Comparison of ENCODE assay signal across 8 mouse cellular contexts in genomic region chr1:74855156-74855555, GRCm38 (mm10). TPM values are rescaled to one million over a fixed set of nuclear protein-coding genes. Genes with fewer than 3 reads are reported as not detected.
DNase-seq lines count a peak whose midpoint lies in the region; ATAC-seq and TF ChIP-seq lines count a peak whose summit lies in the region.

No protein-coding gene starts in this region.

- no peak for ATAC-seq in cerebellum, adult (ENCODE audit: insufficient number of reproducible peaks, low FRiP score, low TSS enrichment)
- ATAC-seq in neural tube, embryonic 11.5 days (ENCODE audit: insufficient read depth, low FRiP score, low TSS enrichment), result no peak
- peak; percentile 4; the same call in 1 of the 2 replicates for ATAC-seq in hindbrain, embryonic 13.5 days (ENCODE audit: low FRiP score)
- peak; percentile 3; the same call in 1 of the 2 replicates for ATAC-seq in midbrain, embryonic 16.5 days

- peak overlapping the region; percentile 71 for H3K27ac ChIP-seq in cerebellum, adult 2 months (ENCODE audit: insufficient read depth, low read length)
- H3K27ac ChIP-seq in neural tube, embryonic 11.5 days (ENCODE audit: low read depth, low read length), result peak overlapping the region; percentile 75; the same call in 1 of the 2 replicates
- H3K27ac ChIP-seq in hindbrain, embryonic 13.5 days, result peak overlapping the region; percentile 93
- peak overlapping the region; percentile 89 for H3K27ac ChIP-seq in midbrain, embryonic 16.5 days (ENCODE audit: low read length)

- H3K4me3 ChIP-seq in cerebellum, adult 2 months (replicated peaks; ENCODE audit: insufficient read depth, low read depth, low read length), result peak overlapping the region; percentile 73
- peak overlapping the region; percentile 73 for H3K4me3 ChIP-seq in neural tube, embryonic 11.5 days (ENCODE audit: low read depth, low read length)
- peak overlapping the region; percentile 87 for H3K4me3 ChIP-seq in hindbrain, embryonic 13.5 days
- H3K4me3 ChIP-seq in midbrain, embryonic 16.5 days (ENCODE audit: low read depth, low read length), result peak overlapping the region; percentile 94

- no peak for TF ChIP-seq POLR2A in cerebellum, adult 2 months (IDR thresholded peaks at IDR 0.05; ENCODE audit: borderline replicate concordance, insufficient read depth, low read length)

- H3K36me3 ChIP-seq in neural tube, embryonic 11.5 days (ENCODE audit: control insufficient read depth, insufficient read depth, low read length), result no peaks in the 10 kb centered on the region
- H3K36me3 ChIP-seq in hindbrain, embryonic 13.5 days, result no peaks in the 10 kb centered on the region
- no peaks in the 10 kb centered on the region for H3K36me3 ChIP-seq in midbrain, embryonic 16.5 days (ENCODE audit: control insufficient read depth, insufficient read depth, low read length)

- H3K9me3 ChIP-seq in neural tube, embryonic 11.5 days (ENCODE audit: control insufficient read depth, low read length), result no peaks in the 10 kb centered on the region
- no peaks in the 10 kb centered on the region for H3K9me3 ChIP-seq in hindbrain, embryonic 13.5 days
- no peaks in the 10 kb centered on the region for H3K9me3 ChIP-seq in midbrain, embryonic 16.5 days (replicated peaks; ENCODE audit: control insufficient read depth, low read length, poor library complexity, severe bottlenecking)

- no peak for TF ChIP-seq CTCF in cerebellum, adult 2 months (IDR thresholded peaks at IDR 0.05; ENCODE audit: borderline replicate concordance, insufficient read depth, low read depth, low read length)

- peak in 1 of 2 experiments; percentile 53 for DNase-seq in cerebellum, adult 2 months
- DNase-seq in neural tube, embryonic 11.5 days (ENCODE audit: low spot score), result no peak
- DNase-seq in neural tube, embryonic 10.5 days (ENCODE audit: extremely low spot score, low spot score), result no peak
- DNase-seq in layer of hippocampus, postnatal 25 days (ENCODE audit: extremely low spot score in 1 of 2, low spot score in 1 of 2), result no peak
- no peak for DNase-seq in urinary bladder, postnatal 10 days (ENCODE audit: low spot score)

- H3K27me3 ChIP-seq in cerebellum, adult 2 months (ENCODE audit: control insufficient read depth, insufficient read depth, low read length), result no peaks in the 10 kb centered on the region
- peaks cover 23% of the 10 kb centered on the region for H3K27me3 ChIP-seq in neural tube, embryonic 11.5 days (ENCODE audit: control insufficient read depth, insufficient read depth, low read length)
- H3K27me3 ChIP-seq in hindbrain, embryonic 13.5 days, result peaks cover 26% of the 10 kb centered on the region; the same call in 1 of the 2 replicates
- no peaks in the 10 kb centered on the region for H3K27me3 ChIP-seq in midbrain, embryonic 16.5 days (ENCODE audit: control insufficient read depth, insufficient read depth, low read depth, low read length)

- peak overlapping the region; percentile 82 for H3K9ac ChIP-seq in neural tube, embryonic 11.5 days (ENCODE audit: low read length)
- H3K9ac ChIP-seq in hindbrain, embryonic 13.5 days, result peak overlapping the region; percentile 98
- H3K9ac ChIP-seq in midbrain, embryonic 16.5 days (ENCODE audit: low read depth, low read length), result peak overlapping the region; percentile 97

- H3K4me1 ChIP-seq in cerebellum, adult 2 months (ENCODE audit: control insufficient read depth, insufficient read depth, low read length), result no peaks in the 10 kb centered on the region
- H3K4me1 ChIP-seq in neural tube, embryonic 11.5 days (ENCODE audit: control insufficient read depth, insufficient read depth, low read length), result peaks cover 27% of the 10 kb centered on the region
- peaks cover 75% of the 10 kb centered on the region for H3K4me1 ChIP-seq in hindbrain, embryonic 13.5 days (replicated peaks)
- H3K4me1 ChIP-seq in midbrain, embryonic 16.5 days (ENCODE audit: control insufficient read depth, insufficient read depth, low read length), result peaks cover 39% of the 10 kb centered on the region

- peak overlapping the region; percentile 87 for H3K4me2 ChIP-seq in neural tube, embryonic 11.5 days (ENCODE audit: low read depth)
- peak overlapping the region; percentile 88 for H3K4me2 ChIP-seq in hindbrain, embryonic 13.5 days
- H3K4me2 ChIP-seq in midbrain, embryonic 16.5 days (ENCODE audit: low read length), result peak overlapping the region; percentile 90

- under 1% methylated on average over 44 of the region's 48 CpGs for WGBS in cerebellum, adult 2 months
- WGBS in neural tube, embryonic 11.5 days, result under 1% methylated on average over 42 of the region's 48 CpGs
- WGBS in hindbrain, embryonic 13.5 days, result under 1% methylated on average over 44 of the region's 48 CpGs
- WGBS in midbrain, embryonic 16.5 days, result under 1% methylated on average over 33 of the region's 48 CpGs

RNA-seq across cellular contexts. Expression of gene Cdk5r2, which starts 0.4 kb away (rescaled TPM):
- 83.2 and 85.2 TPM in 2 replicates for polyA plus RNA-seq in cerebellum, adult 2 months (2012; rRNA removed)
- polyA plus RNA-seq in neural tube, embryonic 11.5 days (2014; fragmentation: Nextera tagmentation; extraction: Ambion mirVana), result 4.0 and 4.5 TPM in 2 replicates
- polyA plus RNA-seq in hindbrain, embryonic 13.5 days (2015; fragmentation: Nextera tagmentation; extraction: Ambion mirVana), result 6.1 and 6.5 TPM in 2 replicates
- 8.1 and 9.7 TPM in 2 replicates for polyA plus RNA-seq in midbrain, embryonic 16.5 days (2015; fragmentation: Nextera tagmentation; extraction: Ambion mirVana)
- 100 to 1,000 TPM; 224 to 251 TPM for total RNA-seq in layer of hippocampus, postnatal 25 days (2021)

RNA-seq across cellular contexts. Expression of gene Fev, which starts 30.1 kb away (rescaled TPM):
- 0.46 and 1.1 TPM in 2 replicates for polyA plus RNA-seq in cerebellum, adult 2 months (2012; rRNA removed)
- polyA plus RNA-seq in neural tube, embryonic 11.5 days (2014; fragmentation: Nextera tagmentation; extraction: Ambion mirVana), result 0.20 TPM in 1 of 2 replicates, not detected in the other
- 4.1 and 6.7 TPM in 2 replicates for polyA plus RNA-seq in hindbrain, embryonic 13.5 days (2015; fragmentation: Nextera tagmentation; extraction: Ambion mirVana)
- polyA plus RNA-seq in midbrain, embryonic 16.5 days (2015; fragmentation: Nextera tagmentation; extraction: Ambion mirVana), result 1.6 and 2.9 TPM in 2 replicates
- not detected for total RNA-seq in layer of hippocampus, postnatal 25 days (2021)

RNA-seq across cellular contexts. Expression of gene Cryba2, which starts 37.8 kb away (rescaled TPM):
- polyA plus RNA-seq in cerebellum, adult 2 months (2012; rRNA removed), result 1.7 and 3.3 TPM in 2 replicates
- not detected in 2 replicates for polyA plus RNA-seq in neural tube, embryonic 11.5 days (2014; fragmentation: Nextera tagmentation; extraction: Ambion mirVana)
- polyA plus RNA-seq in hindbrain, embryonic 13.5 days (2015; fragmentation: Nextera tagmentation; extraction: Ambion mirVana), result 2.9 and 4.9 TPM in 2 replicates
- polyA plus RNA-seq in midbrain, embryonic 16.5 days (2015; fragmentation: Nextera tagmentation; extraction: Ambion mirVana), result 0.45 and 0.51 TPM in 2 replicates
- under 1 TPM in 1 of 2 experiments, not detected in 1; 0.39 TPM for total RNA-seq in layer of hippocampus, postnatal 25 days (2021)

Comparison
In these comparisons a context has a peak if more than half of its experiments do, and no peak if none do; other contexts are left out.
1. ATAC-seq: peak in hindbrain, embryonic 13.5 days (single experiment) and midbrain, embryonic 16.5 days (single experiment); none in cerebellum, adult (single experiment) and neural tube, embryonic 11.5 days (single experiment).
2. Peak in every context shown above with its lines, with median percentiles within 50 percentile points of each other: H3K27ac ChIP-seq, H3K4me3 ChIP-seq, H3K4me2 ChIP-seq and H3K9ac ChIP-seq.